Mouse (Mus musculus): ENCODE data around the gene Nfib.

DNA sequence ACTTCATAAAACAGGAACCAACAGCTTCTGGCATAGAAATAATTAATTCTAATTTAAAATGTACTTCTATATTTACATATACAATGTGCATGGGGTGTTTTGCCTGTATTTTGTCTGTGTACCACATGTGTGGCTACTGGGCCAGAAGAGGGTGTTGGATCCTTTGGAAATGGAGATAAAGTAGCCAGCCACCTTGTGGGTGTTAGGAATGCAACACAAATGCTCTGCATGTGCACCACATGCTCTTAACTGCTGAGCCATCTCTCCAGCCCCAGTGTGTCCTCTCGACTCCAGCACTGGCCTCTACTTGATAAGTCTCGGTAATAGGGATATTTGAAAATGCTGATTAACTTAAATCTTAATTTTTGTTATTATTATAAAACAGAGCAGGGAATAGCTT lies 418.6 kb downstream of the Nfib start:
- TF ChIP-seq CTCF (IDR thresholded peaks at IDR 0.05; ENCODE audit: borderline replicate concordance, control insufficient read depth, extremely low read depth, insufficient read depth, low read length, poor library complexity) (no peak), POLR2A (IDR thresholded peaks at IDR 0.05; ENCODE audit: control insufficient read depth, extremely low read depth, insufficient read depth, low read length, poor library complexity) (no peak)

Data from thymus, adult 2 months (tissue).